Comparison of ENCODE assay signal across 10 mouse cellular contexts in the genomic region with DNA sequence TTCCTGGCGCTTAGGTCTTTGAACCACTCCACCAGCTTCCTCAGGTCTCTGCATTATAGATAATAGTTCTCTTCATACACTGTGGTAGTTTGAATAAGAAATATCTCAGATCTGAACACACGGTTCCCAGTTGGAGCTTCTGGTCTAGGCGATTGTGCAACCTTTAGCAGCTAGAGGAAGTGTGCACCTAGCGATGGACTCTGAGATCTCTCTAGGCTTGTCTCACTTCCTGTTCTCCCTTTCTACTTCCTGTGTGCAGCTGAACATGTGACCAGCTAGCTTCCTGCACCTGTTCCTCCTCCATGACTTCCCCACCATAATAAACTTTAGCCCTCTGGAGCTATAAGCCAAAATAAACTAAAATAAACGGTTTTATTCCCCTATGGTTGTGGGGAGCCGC.
"Had no signal": no experiment of that assay in that cellular context is flagged by ENCODE, and none has a peak within 500 bp of the region (broad histone marks: within the 10 kb centered on the region; RNA-seq: fewer than 3 reads in every experiment).

No protein-coding gene starts in this region.

- DNase-seq: lung, adult 18-20 months; lung, embryonic 14.5 days; lung, postnatal 10 days; lung, postnatal 4 days; midbrain, embryonic 14.5 days; right cerebral cortex, postnatal 14 days; thymus, adult 18-20 months; thymus, postnatal 14 days; thymus, postnatal 36 days had no signal

- ATAC-seq: midbrain, embryonic 16.5 days had no signal
